Mouse (Mus musculus) stomach, postnatal 0 days (tissue): ENCODE results near the gene Fcgrt.

Experiments used
- CTCF ChIP-seq: IDR thresholded peaks from 2 replicates; pipeline ENCODE4 v1.5.1; 2016; ENCODE audit warnings: antibody characterized with exemption, low read depth, mild to moderate bottlenecking, moderate library complexity
- EP300 ChIP-seq: optimal IDR thresholded peaks from 2 replicates; pipeline ENCODE3; 2016; ENCODE audit warnings: antibody characterized with exemption

GRCm38 (mm10) chr7:45122561-45123185 is 19.0 kb upstream of the Fcgrt start:
- no peak for TF ChIP-seq CTCF
- TF ChIP-seq EP300 = no peak
